Mouse (Mus musculus): ENCODE measurements around the gene Ephb2. TPM values are rescaled to one million over a fixed set of nuclear protein-coding genes. Genes with fewer than 3 reads are reported as not detected.

The Ephb2 gene
- polyA plus RNA-seq, 1 experiment, result 57.6 TPM

DNA sequence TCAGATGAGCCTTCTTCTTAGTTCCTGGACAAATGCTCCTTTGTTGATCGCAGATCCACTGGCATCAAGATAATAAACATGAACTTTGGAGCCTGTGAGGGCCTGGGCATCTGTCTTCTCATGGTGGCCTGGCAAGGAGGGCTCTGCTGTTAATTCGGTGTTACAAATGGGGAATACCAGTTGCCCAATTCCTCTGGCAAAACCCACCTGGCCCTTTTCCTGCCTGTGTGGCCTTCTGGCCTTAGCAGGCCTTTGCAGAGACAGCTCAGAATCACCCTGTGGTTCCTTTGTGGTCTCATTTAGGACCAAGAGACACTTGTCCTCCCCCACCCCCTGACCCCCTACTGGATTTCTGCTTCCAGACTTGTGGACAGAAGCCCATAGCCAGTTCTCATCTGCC, 106.2 kb downstream of the Ephb2 start:
- no peak overlapping the region for H3K4me3 ChIP-seq (ENCODE audit: low read depth, low read length)
- TF ChIP-seq CTCF (IDR thresholded peaks at IDR 0.05; ENCODE audit: extremely low read depth, insufficient read length, insufficient replicate concordance, low read depth, low read length) (no peak), POLR2A (IDR thresholded peaks at IDR 0.05; ENCODE audit: low read depth, low read length) (no peak)
- 32% methylated on average over 2 of the region's 2 CpGs for WGBS
- peaks cover 15% of the 10 kb centered on the region for H3K4me1 ChIP-seq (ENCODE audit: control insufficient read depth, insufficient read depth, insufficient read length, low read length)
- H3K36me3 ChIP-seq (ENCODE audit: control insufficient read depth, insufficient read depth, low read length), result no peaks in the 10 kb centered on the region
- no peaks in the 10 kb centered on the region for H3K27me3 ChIP-seq (ENCODE audit: control insufficient read depth, insufficient read depth, low read length)
- no peak overlapping the region for H3K27ac ChIP-seq (ENCODE audit: insufficient read depth, low read depth, low read length)

DNA sequence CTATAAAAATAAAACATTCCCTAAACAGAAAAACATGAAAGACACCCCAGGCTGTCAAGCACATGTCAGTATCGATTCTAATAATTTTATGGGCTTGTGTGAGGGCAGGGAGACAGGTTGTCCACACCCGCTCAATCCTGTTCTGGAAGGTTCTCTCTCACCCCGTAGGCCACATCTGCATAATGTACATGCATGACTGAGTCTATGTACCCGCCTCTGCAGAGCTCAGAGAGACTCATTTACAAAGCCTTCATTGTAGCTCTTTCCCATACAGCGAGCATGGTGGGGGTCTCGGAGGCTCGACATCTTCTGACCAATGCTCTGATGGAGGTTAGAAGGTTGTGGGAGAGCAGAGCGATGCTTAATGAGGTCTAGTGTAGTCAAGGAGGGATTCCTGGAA, 108.8 kb downstream of the Ephb2 start:
- Histone ChIP-seq H3K27me3 (ENCODE audit: control insufficient read depth, insufficient read depth, low read length) (no peaks in the 10 kb centered on the region), H3K4me3 (ENCODE audit: low read depth, low read length) (no peak overlapping the region), H3K36me3 (ENCODE audit: control insufficient read depth, insufficient read depth, low read length) (no peaks in the 10 kb centered on the region), H3K4me1 (ENCODE audit: control insufficient read depth, insufficient read depth, insufficient read length, low read length) (peaks cover 12% of the 10 kb centered on the region), H3K27ac (ENCODE audit: insufficient read depth, low read depth, low read length) (no peak overlapping the region)
- TF ChIP-seq CTCF (IDR thresholded peaks at IDR 0.05; ENCODE audit: extremely low read depth, insufficient read length, insufficient replicate concordance, low read depth, low read length), result no peak
- WGBS, result 83% methylated on average over 8 of the region's 8 CpGs

DNA sequence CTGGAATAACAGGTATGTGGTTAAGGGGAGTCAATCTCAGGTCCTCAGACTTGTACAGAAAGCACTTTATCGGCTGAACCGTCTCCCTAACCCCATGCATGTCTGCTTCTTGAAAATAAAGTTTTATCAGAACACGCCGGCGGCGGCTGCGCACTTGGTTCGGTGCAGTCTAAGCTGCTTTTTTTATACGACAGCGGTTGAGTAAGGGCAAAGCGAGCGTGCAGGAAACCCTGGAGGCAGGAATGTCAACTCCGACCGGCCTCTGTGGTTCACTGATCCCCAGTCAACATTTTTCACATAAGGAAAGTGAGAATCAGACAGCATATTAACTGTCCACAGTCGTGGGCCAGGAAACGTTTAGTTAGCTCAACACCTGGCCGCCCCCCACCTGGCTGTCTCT, 111.1 kb downstream of the Ephb2 start:
- H3K4me3 ChIP-seq (ENCODE audit: low read depth, low read length), result no peak overlapping the region
- WGBS, result 82% methylated on average over 17 of the region's 17 CpGs

DNA sequence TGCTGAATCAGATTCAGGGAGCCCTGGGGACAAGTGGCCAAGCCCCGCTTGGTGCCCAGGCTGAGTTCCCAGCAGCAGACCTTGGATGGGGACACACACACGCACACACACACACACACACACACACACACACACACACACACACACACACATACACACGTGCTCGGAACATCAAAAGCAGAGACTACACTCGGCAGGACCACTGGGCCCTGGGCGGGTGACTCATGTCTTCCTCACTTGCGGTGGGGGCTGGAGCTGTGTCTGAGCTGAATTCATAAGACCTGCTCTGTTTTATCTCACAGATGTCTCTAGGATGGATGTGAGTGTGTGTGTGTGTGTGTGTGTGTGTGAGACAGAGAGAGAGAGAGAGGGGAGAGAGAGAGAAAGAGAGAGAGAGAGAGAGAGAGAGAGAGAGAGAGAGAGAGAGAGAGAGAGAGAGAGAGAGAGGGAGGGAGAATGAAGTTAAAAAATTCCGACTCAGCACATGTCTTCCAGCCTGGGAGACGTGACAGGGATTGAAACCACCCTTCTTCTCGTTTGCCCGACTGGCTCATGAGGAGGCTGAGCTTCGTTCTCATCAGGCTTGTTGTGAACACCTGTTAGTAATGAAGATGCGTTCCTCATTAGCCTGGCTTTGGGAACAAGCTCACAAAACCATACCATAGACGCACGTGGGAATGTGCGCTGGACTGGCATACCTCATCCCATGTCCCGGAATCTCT, 113.3 kb downstream of the Ephb2 start:
- Histone ChIP-seq H3K27ac (ENCODE audit: insufficient read depth, low read depth, low read length) (no peak overlapping the region), H3K4me3 (ENCODE audit: low read depth, low read length) (no peak overlapping the region), H3K36me3 (ENCODE audit: control insufficient read depth, insufficient read depth, low read length) (no peaks in the 10 kb centered on the region), H3K4me1 (ENCODE audit: control insufficient read depth, insufficient read depth, insufficient read length, low read length) (0 out of 2 replicates have a peak, but pooled peaks cover 3% of the 10 kb centered on the region), H3K27me3 (ENCODE audit: control insufficient read depth, insufficient read depth, low read length) (no peaks in the 10 kb centered on the region)
- TF ChIP-seq POLR2A (IDR thresholded peaks at IDR 0.05; ENCODE audit: low read depth, low read length) (no peak), CTCF (IDR thresholded peaks at IDR 0.05; ENCODE audit: extremely low read depth, insufficient read length, insufficient replicate concordance, low read depth, low read length) (no peak)
- WGBS, result 81% methylated on average over 17 of the region's 17 CpGs

More for the DNA sequence above, 111.1 kb downstream of the Ephb2 start:
- Histone ChIP-seq H3K27ac (ENCODE audit: insufficient read depth, low read depth, low read length) (no peak overlapping the region), H3K36me3 (ENCODE audit: control insufficient read depth, insufficient read depth, low read length) (no peaks in the 10 kb centered on the region), H3K27me3 (ENCODE audit: control insufficient read depth, insufficient read depth, low read length) (no peaks in the 10 kb centered on the region), H3K4me1 (ENCODE audit: control insufficient read depth, insufficient read depth, insufficient read length, low read length) (0 out of 2 replicates have a peak, but pooled peaks cover 3% of the 10 kb centered on the region)
- TF ChIP-seq POLR2A (IDR thresholded peaks at IDR 0.05; ENCODE audit: low read depth, low read length), result no peak
- no peak for TF ChIP-seq CTCF (IDR thresholded peaks at IDR 0.05; ENCODE audit: extremely low read depth, insufficient read length, insufficient replicate concordance, low read depth, low read length)

DNA sequence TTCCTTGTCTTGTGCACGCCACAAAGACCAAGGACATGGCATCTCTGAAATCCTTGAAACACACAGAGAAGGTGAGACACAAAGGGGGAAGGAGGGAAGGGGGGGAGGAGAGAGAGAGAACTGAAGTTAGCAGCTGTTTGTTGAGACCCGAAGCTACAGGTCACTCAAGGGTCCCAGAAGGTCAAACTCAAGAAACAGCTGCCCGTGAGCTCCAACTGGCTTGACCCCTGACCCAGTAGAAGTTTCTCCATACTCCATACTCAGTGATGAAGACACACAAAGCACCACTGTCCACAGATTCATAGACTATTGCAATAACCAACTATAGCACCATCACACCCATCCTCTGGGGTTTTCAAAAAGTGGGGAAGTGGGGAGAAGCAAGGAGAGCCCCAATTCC, 113.9 kb downstream of the Ephb2 start:
- Histone ChIP-seq H3K36me3 (ENCODE audit: control insufficient read depth, insufficient read depth, low read length) (no peaks in the 10 kb centered on the region), H3K27me3 (ENCODE audit: control insufficient read depth, insufficient read depth, low read length) (no peaks in the 10 kb centered on the region), H3K4me3 (ENCODE audit: low read depth, low read length) (no peak overlapping the region), H3K4me1 (ENCODE audit: control insufficient read depth, insufficient read depth, insufficient read length, low read length) (0 out of 2 replicates have a peak, but pooled peaks cover 3% of the 10 kb centered on the region), H3K27ac (ENCODE audit: insufficient read depth, low read depth, low read length) (no peak overlapping the region)
- TF ChIP-seq CTCF (IDR thresholded peaks at IDR 0.05; ENCODE audit: extremely low read depth, insufficient read length, insufficient replicate concordance, low read depth, low read length), result no peak
- TF ChIP-seq POLR2A (IDR thresholded peaks at IDR 0.05; ENCODE audit: low read depth, low read length), result no peak
- WGBS, result 74% methylated on average over 3 of the region's 3 CpGs

DNA sequence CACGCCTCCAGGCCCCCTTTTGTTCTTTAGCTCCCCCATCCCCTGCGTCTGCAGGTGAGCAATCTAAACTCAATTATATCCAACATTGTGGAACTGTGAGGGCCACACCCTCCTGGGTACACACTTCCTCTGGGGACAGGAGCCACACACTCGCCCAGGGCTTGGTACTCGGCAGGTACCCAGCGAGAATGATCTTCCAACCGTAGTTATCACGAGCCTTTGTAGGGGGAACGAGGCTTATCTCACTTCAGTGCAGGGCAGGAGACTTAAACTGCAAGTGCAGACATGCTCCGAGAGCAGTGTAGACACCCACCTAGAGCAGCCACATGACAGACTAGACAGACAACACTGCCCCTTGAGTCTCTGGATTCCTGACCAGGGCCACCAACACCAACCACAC, 115.8 kb downstream of the Ephb2 start:
- 44% methylated on average over 9 of the region's 9 CpGs for WGBS
- H3K36me3 ChIP-seq (ENCODE audit: control insufficient read depth, insufficient read depth, low read length), result no peaks in the 10 kb centered on the region
- no peaks in the 10 kb centered on the region for H3K27me3 ChIP-seq (ENCODE audit: control insufficient read depth, insufficient read depth, low read length)
- no peak overlapping the region for H3K27ac ChIP-seq (ENCODE audit: insufficient read depth, low read depth, low read length)
- H3K4me1 ChIP-seq (ENCODE audit: control insufficient read depth, insufficient read depth, insufficient read length, low read length), result 0 out of 2 replicates have a peak, but pooled peaks cover 3% of the 10 kb centered on the region
- no peak for TF ChIP-seq POLR2A (IDR thresholded peaks at IDR 0.05; ENCODE audit: low read depth, low read length)
- TF ChIP-seq CTCF (IDR thresholded peaks at IDR 0.05; ENCODE audit: extremely low read depth, insufficient read length, insufficient replicate concordance, low read depth, low read length), result no peak
- H3K4me3 ChIP-seq (ENCODE audit: low read depth, low read length), result no peak overlapping the region

DNA sequence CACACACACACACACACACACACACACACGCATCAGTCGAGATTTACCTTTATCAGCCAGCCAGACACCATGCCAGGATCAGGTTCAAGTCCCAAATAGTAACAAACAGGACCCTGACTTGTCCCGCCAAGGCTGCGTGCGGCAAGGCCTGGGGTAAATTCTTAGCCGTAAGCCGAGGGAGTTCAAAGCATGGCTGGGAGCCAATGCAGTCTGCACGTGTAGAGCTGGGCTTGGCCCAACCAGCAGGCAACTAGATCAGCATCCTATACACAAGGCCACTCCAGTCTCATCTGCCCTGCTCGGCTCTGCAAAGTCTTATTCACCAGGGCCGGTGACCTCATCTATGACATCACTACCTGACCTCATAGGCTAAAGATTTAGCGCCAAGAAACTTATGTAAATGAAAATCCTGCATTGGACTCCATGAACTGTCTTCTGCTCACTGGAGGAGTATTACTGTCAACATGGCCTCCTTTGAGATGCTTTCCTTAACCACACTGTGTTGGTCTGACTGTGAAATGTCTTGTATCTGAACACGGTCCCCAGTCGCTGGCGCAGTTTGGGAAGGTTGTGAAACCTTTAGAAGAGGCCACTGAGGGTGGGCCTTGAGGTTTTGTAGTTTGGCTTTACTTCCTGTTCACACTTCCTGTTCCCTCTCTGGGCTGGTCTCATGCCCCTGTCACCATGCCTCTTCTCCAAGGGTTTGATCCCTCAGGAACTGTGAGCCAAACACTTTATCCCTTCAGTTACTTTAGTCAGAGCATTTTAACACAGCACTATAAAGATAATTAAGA, 117.4 kb downstream of the Ephb2 start:
- TF ChIP-seq POLR2A (IDR thresholded peaks at IDR 0.05; ENCODE audit: low read depth, low read length) (no peak), CTCF (IDR thresholded peaks at IDR 0.05; ENCODE audit: extremely low read depth, insufficient read length, insufficient replicate concordance, low read depth, low read length) (no peak)
- H3K27me3 ChIP-seq (ENCODE audit: control insufficient read depth, insufficient read depth, low read length), result no peaks in the 10 kb centered on the region
- H3K4me3 ChIP-seq (ENCODE audit: low read depth, low read length), result no peak overlapping the region
- 80% methylated on average over 14 of the region's 14 CpGs for WGBS
- no peaks in the 10 kb centered on the region for H3K36me3 ChIP-seq (ENCODE audit: control insufficient read depth, insufficient read depth, low read length)
- H3K4me1 ChIP-seq (ENCODE audit: control insufficient read depth, insufficient read depth, insufficient read length, low read length), result 0 out of 2 replicates have a peak, but pooled peaks cover 3% of the 10 kb centered on the region
- H3K27ac ChIP-seq (ENCODE audit: insufficient read depth, low read depth, low read length), result no peak overlapping the region

Data from small intestine, adult 2 months (tissue).